Mouse (Mus musculus): ENCODE measurements around the gene 1700042G07Rik. TPM values are rescaled to one million over a fixed set of nuclear protein-coding genes. Genes with fewer than 3 reads are reported as not detected.
A peak's percentile ranks its signal among the peaks of the same experiment; 100 is the strongest.

The 1700042G07Rik gene
- polyA plus RNA-seq, 1 experiment from 2014 or later: not detected

- Histone ChIP-seq H3K36me3 (replicated peaks; ENCODE audit: insufficient read depth, low read length) (no peaks in the 10 kb centered on the region), H3K9me3 (ENCODE audit: low read length) (no peaks in the 10 kb centered on the region), H3K27ac (ENCODE audit: low read depth) (no peak within 1 kb of the TSS), H3K9ac (replicated peaks) (no peak within 1 kb of the TSS), H3K27me3 (ENCODE audit: insufficient read depth, low read length) (no peaks in the 10 kb centered on the region), H3K4me3 (ENCODE audit: low read depth, low read length) (no peak within 1 kb of the TSS), H3K4me2 (ENCODE audit: low read depth, low read length) (no peak within 1 kb of the TSS), H3K4me1 (ENCODE audit: insufficient read depth) (no peaks in the 10 kb centered on the region)
- no peak for DNase-seq
- no peak for ATAC-seq
- no peak for TF ChIP-seq EP300 (IDR thresholded peaks at IDR 0.05; ENCODE audit: low read depth)
- TF ChIP-seq CTCF (IDR thresholded peaks at IDR 0.05; ENCODE audit: low read depth): peak; percentile 38; the same call in 1 of the 2 replicates
- WGBS (ENCODE audit: insufficient replicate concordance): 27% methylated on average over 7 of the region's 7 CpGs
These were observed 5.8 kb upstream of the 1700042G07Rik start, which contains the start of gene Tspan1 for GRCm38 (mm10) chr4:116167404-116167803. Gene Tspan1 (minus strand): TSS chr4:116167601.

GRCm38 (mm10) chr4:116168617-116169352, 4.4 kb upstream of the 1700042G07Rik start:
- Histone ChIP-seq H3K27ac (ENCODE audit: low read depth) (no peak overlapping the region), H3K27me3 (ENCODE audit: insufficient read depth, low read length) (no peaks in the 10 kb centered on the region), H3K4me1 (ENCODE audit: insufficient read depth) (no peaks in the 10 kb centered on the region), H3K4me2 (ENCODE audit: low read depth, low read length) (no peak overlapping the region), H3K9ac (replicated peaks) (no peak overlapping the region), H3K4me3 (ENCODE audit: low read depth, low read length) (no peak overlapping the region), H3K9me3 (ENCODE audit: low read length) (no peaks in the 10 kb centered on the region), H3K36me3 (replicated peaks; ENCODE audit: insufficient read depth, low read length) (no peaks in the 10 kb centered on the region)
- TF ChIP-seq CTCF (IDR thresholded peaks at IDR 0.05; ENCODE audit: low read depth): peak; percentile 81
- TF ChIP-seq EP300 (IDR thresholded peaks at IDR 0.05; ENCODE audit: low read depth): no peak
- ATAC-seq: peak; percentile 53; the same call in 1 of the 2 replicates
- 61% methylated on average over 8 of the region's 8 CpGs for WGBS (ENCODE audit: insufficient replicate concordance)
- peak; percentile 74 for DNase-seq

- H3K36me3 ChIP-seq (replicated peaks; ENCODE audit: insufficient read depth, low read length): no peaks in the 10 kb centered on the region
- DNase-seq (no peak), ATAC-seq (0 out of 2 replicates have a peak, but pooled peaks have one; percentile 10)
- 52% methylated on average over 3 of the region's 3 CpGs for WGBS (ENCODE audit: insufficient replicate concordance)
- no peak overlapping the region for H3K4me2 ChIP-seq (ENCODE audit: low read depth, low read length)
- H3K27me3 ChIP-seq (ENCODE audit: insufficient read depth, low read length): no peaks in the 10 kb centered on the region
- no peak overlapping the region for H3K4me3 ChIP-seq (ENCODE audit: low read depth, low read length)
- H3K27ac ChIP-seq (ENCODE audit: low read depth): no peak overlapping the region
- no peaks in the 10 kb centered on the region for H3K4me1 ChIP-seq (ENCODE audit: insufficient read depth)
- H3K9ac ChIP-seq (replicated peaks): no peak overlapping the region
- TF ChIP-seq EP300 (IDR thresholded peaks at IDR 0.05; ENCODE audit: low read depth): no peak
- no peak for TF ChIP-seq CTCF (IDR thresholded peaks at IDR 0.05; ENCODE audit: low read depth)
- no peaks in the 10 kb centered on the region for H3K9me3 ChIP-seq (ENCODE audit: low read length)
These were observed 3.9 kb upstream of the 1700042G07Rik start for GRCm38 (mm10) chr4:116169353-116169672.

DNA sequence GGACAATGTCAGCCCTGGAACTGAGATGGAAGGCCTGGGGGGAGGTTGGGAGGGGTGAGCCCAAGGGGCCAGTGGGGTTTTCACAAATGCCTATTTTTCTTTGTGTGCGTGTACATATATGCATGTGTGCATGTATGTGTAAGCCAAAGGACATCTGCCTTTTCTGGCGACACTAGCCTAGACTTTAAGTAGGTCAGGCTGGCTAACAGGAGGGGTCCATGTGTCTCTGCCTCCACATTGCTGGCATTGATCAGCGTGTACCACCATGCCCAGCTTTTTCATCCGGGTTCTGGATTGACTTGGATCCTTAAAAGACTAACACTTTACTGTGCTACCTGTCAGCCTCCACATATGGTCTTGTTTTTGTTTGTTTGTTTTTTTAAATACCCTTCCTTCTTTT, 580 bp downstream of the 1700042G07Rik start:
- WGBS (ENCODE audit: insufficient replicate concordance): 89% methylated on average over 4 of the region's 4 CpGs
- TF ChIP-seq EP300 (IDR thresholded peaks at IDR 0.05; ENCODE audit: low read depth) (no peak), CTCF (IDR thresholded peaks at IDR 0.05; ENCODE audit: low read depth) (no peak)
- H3K4me2 ChIP-seq (ENCODE audit: low read depth, low read length): no peak overlapping the region
- no peak overlapping the region for H3K9ac ChIP-seq (replicated peaks)
- H3K4me3 ChIP-seq (ENCODE audit: low read depth, low read length): no peak overlapping the region
- H3K4me1 ChIP-seq (ENCODE audit: insufficient read depth): peaks cover 27% of the 10 kb centered on the region
- no peak for DNase-seq
- H3K9me3 ChIP-seq (ENCODE audit: low read length): no peaks in the 10 kb centered on the region
- no peak for ATAC-seq
- no peak overlapping the region for H3K27ac ChIP-seq (ENCODE audit: low read depth)
- 0 out of 2 replicates have a peak, but pooled peaks cover 3% of the 10 kb centered on the region for H3K27me3 ChIP-seq (ENCODE audit: insufficient read depth, low read length)
- no peaks in the 10 kb centered on the region for H3K36me3 ChIP-seq (replicated peaks; ENCODE audit: insufficient read depth, low read length)

DNA sequence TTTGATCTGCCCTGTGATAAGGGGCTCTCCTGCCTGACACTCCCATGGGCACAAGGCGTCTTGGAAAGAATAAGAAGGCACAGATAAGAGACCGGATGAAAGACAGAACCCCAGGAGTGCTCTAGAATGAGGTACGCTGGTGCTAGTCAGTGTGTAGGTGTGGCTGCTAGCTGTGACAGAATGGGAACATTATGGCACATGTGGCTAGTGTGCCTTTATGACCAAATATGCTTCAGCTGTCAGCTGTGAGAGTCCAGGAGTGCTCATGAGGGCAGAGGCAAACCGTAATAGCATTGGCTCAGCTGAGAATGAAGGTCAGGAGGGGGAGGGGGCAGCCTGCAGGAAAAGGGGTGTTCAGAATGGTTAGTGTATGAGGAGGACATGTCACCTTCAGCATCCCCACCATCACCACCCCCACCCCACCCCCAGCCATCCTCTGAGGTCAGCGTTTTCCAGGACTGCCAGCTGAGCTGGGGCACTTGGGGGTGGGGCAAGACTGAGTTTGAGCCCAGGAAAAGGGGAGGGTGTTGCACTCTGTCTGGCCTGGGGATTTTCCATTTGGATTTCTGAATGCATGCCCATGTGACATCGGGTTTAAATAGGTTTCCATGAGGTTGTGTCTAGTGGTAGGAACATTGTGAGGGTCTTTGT, 1.4 kb downstream of the 1700042G07Rik start:
- Histone ChIP-seq H3K4me3 (ENCODE audit: low read depth, low read length) (no peak overlapping the region), H3K27me3 (ENCODE audit: insufficient read depth, low read length) (0 out of 2 replicates have a peak, but pooled peaks cover 3% of the 10 kb centered on the region), H3K9me3 (ENCODE audit: low read length) (no peaks in the 10 kb centered on the region), H3K27ac (ENCODE audit: low read depth) (no peak overlapping the region), H3K4me1 (ENCODE audit: insufficient read depth) (peaks cover 27% of the 10 kb centered on the region), H3K9ac (replicated peaks) (no peak overlapping the region), H3K36me3 (replicated peaks; ENCODE audit: insufficient read depth, low read length) (no peaks in the 10 kb centered on the region), H3K4me2 (ENCODE audit: low read depth, low read length) (no peak overlapping the region)
- WGBS (ENCODE audit: insufficient replicate concordance): 51% methylated on average over 6 of the region's 6 CpGs
- TF ChIP-seq CTCF (IDR thresholded peaks at IDR 0.05; ENCODE audit: low read depth) (no peak), EP300 (IDR thresholded peaks at IDR 0.05; ENCODE audit: low read depth) (no peak)
- ATAC-seq (no peak), DNase-seq (no peak)

DNA sequence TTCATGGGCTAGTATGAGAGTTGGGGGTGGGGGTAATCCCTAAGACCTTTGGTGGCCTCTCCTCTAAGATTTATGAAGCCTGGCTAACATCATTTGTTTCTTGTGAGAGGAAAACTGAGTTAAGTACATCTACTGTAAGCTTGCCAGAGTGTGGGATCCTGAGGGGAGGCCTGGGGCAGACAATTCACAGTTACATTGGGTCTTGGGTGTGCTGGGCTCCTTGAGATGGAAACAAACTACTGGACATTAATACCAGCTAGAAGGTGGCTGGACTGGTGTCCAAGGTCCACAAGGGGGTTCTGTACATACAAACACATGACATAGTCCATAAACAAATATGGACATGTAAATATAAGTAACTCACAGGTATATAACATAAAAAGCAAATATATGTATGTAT, 2.0 kb downstream of the 1700042G07Rik start:
- H3K4me3 ChIP-seq (ENCODE audit: low read depth, low read length): no peak overlapping the region
- no peak for TF ChIP-seq CTCF (IDR thresholded peaks at IDR 0.05; ENCODE audit: low read depth)
- no peak for TF ChIP-seq EP300 (IDR thresholded peaks at IDR 0.05; ENCODE audit: low read depth)
- 0 out of 2 replicates have a peak, but pooled peaks cover 3% of the 10 kb centered on the region for H3K27me3 ChIP-seq (ENCODE audit: insufficient read depth, low read length)
- H3K9me3 ChIP-seq (ENCODE audit: low read length): no peaks in the 10 kb centered on the region
- H3K36me3 ChIP-seq (replicated peaks; ENCODE audit: insufficient read depth, low read length): no peaks in the 10 kb centered on the region
- no peak overlapping the region for H3K27ac ChIP-seq (ENCODE audit: low read depth)
- DNase-seq (no peak), ATAC-seq (no peak)
- H3K4me2 ChIP-seq (ENCODE audit: low read depth, low read length): no peak overlapping the region
- H3K9ac ChIP-seq (replicated peaks): no peak overlapping the region
- H3K4me1 ChIP-seq (ENCODE audit: insufficient read depth): peaks cover 27% of the 10 kb centered on the region

Measured in liver, postnatal 0 days (tissue).